Mouse (Mus musculus) lung, embryonic 14.5 days (tissue): Measurements from ENCODE around the gene Kbtbd3. TPM values are rescaled to one million over a fixed set of nuclear protein-coding genes. Genes with fewer than 3 reads are reported as not detected.

Source experiments
- ATAC-seq: fragments of 200-750 bp; cut with Nextera tagmentation; 2 replicates; pipeline ENCODE4 v1.8.0; 2017; ENCODE audit warnings: mild to moderate bottlenecking, moderate TSS enrichment, moderate library complexity; ENCODE audit not compliant: insufficient read depth
- DNase-seq: peaks from one replicate; pipeline ENCODE4 v3.0.0-alpha.2; 2015
- H3K27ac ChIP-seq: fragments of 300-500 bp; sonication (generic); 2 replicates; pipeline ENCODE4 v1.5.1; 2014; ENCODE audit warnings: low read depth, mild to moderate bottlenecking, moderate library complexity
- H3K27me3 ChIP-seq: fragments of 300-500 bp; sonication (generic); 2 replicates; pipeline ENCODE4 v1.6.1; 2014; ENCODE audit warnings: low read length, control low read depth; ENCODE audit not compliant: insufficient read depth
- H3K36me3 ChIP-seq: fragments of 300-500 bp; sonication (generic); 2 replicates; pipeline ENCODE4 v1.6.1; 2014; ENCODE audit warnings: control low read depth; ENCODE audit not compliant: insufficient read depth
- H3K4me1 ChIP-seq: fragments of 300-500 bp; sonication (generic); 2 replicates; pipeline ENCODE4 v1.6.1; 2014; ENCODE audit warnings: antibody characterized with exemption, control low read depth; ENCODE audit not compliant: insufficient read depth
- H3K4me2 ChIP-seq: fragments of 300-500 bp; sonication (generic); 2 replicates; pipeline ENCODE4 v1.6.1; 2014; ENCODE audit warnings: mild to moderate bottlenecking
- H3K4me3 ChIP-seq: fragments of 300-500 bp; sonication (generic); 2 replicates; pipeline ENCODE4 v1.5.1; 2014; ENCODE audit warnings: low read depth, low read length
- H3K9ac ChIP-seq: fragments of 300-500 bp; sonication (generic); 2 replicates; pipeline ENCODE4 v1.6.1; 2014
- H3K9me3 ChIP-seq: fragments of 300-500 bp; sonication (generic); 2 replicates; pipeline ENCODE4 v1.6.1; 2016; ENCODE audit warnings: low read depth, low read length, control low read depth
- CTCF ChIP-seq: IDR thresholded peaks from 2 replicates; pipeline ENCODE4 v1.5.1; 2016; ENCODE audit warnings: antibody characterized with exemption, low read depth
- WGBS: fragments of 180-500 bp; shearing (Covaris S2); extraction: QIAGEN DNeasy Blood & Tissue Kit; methylation state at CpG from one replicate; pipeline ENCODE4 v1.1.7; 2014; 5-methylcytosine and 5-hydroxymethylcytosine counted together
- microRNA-seq: library from miRNA; unstranded; fragments of <30 nt; microRNA quantifications from one replicate; pipeline ENCODE4, GENCODE M21; 2016; ENCODE audit warnings: borderline number of aligned reads
- polyA plus RNA-seq: library from polyadenylated mRNA; unstranded; fragments of >200 nt; fragmentation: Nextera tagmentation; extraction: Ambion mirVana; gene quantifications from 2 replicates; pipeline ENCODE4 v1.2.1, GENCODE M21; 2014

The Kbtbd3 gene
- polyA plus RNA-seq, 1 experiment from 2014 or later = 5.7 TPM

DNA sequence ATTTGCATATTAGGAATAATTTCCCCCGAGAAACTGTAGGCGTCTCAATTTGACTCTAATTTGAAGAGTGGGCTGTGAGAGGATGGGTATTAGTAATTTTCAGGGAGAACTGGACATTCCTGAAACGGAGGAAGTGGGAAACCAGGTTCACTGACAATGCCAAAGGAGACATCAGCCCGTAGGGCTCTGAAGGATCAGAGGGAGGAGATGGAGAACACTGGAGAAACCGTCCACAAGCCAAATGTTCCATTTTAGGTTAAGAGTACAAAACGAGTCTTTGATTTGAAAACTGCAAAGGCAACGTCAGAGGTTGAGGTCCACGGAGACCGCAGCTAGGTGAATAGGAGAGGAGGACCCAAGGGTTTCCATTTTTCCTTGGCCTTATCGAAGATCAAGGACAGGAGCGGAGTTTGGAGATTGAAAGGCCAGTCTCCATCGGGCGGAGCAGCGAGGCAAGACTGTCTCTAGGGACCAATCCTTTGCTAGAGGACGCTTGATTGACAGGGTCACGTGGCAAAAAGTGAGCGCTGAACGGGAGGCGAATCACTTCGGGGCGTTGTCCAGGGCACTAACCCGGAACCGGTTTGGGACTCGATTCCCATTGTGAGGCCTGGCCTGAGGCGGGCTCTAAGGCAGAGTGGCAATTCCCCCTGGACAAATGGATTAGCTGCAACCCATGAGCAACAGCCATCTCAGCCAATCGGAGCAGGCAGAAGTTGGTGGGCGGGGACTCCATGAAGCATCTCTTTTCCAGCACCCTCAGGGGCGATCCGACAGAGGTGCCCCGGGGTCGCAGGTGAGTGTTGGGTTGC lies 66.4 kb downstream of the Kbtbd3 start, which contains the start of gene Msantd4:
Msantd4 (plus strand) TSS at position 735 of the 812 bp plus-strand sequence.
- Histone ChIP-seq H3K9me3 (no peaks in the 10 kb centered on the region), H3K9ac (peak within 1 kb of the TSS; percentile 68), H3K36me3 (0 out of 2 replicates have a peak, but pooled peaks cover 4% of the 10 kb centered on the region), H3K4me1 (no peaks in the 10 kb centered on the region), H3K27me3 (no peaks in the 10 kb centered on the region), H3K27ac (peak within 1 kb of the TSS; percentile 63), H3K4me3 (peak within 1 kb of the TSS; percentile 73), H3K4me2 (peak within 1 kb of the TSS; percentile 72)
- peak; percentile 99 for DNase-seq
- WGBS = 3% methylated on average over 31 of the region's 31 CpGs
- no peak for TF ChIP-seq CTCF
- peak; percentile 100 for ATAC-seq

DNA sequence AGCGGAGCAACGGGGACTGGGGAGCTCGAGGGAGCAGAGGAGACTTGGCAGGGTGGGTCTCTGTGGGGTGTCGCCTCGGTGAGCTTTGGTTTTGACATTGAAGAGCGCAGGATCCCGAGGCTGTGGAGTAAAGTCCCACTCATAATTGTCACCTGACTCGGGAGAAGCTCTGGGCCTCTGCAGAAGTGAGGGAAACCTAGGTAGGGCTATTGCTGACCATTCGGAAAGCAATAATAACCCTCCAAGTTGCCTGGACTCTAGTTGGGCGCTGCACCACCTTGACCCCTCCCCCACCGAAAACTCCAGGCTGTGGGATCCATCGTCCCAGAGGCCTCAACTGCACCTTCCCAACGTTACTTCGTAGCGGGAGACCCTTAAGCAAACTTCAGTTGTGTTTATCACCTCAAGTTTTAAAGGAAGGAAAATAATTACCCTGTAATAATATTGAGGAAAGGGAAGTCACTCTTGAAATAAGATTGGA lies 67.0 kb downstream of the Kbtbd3 start:
- TF ChIP-seq CTCF = no peak
- WGBS = under 1% methylated on average over 15 of the region's 15 CpGs
- H3K4me2 ChIP-seq = peak overlapping the region; percentile 72
- H3K27ac ChIP-seq = peak overlapping the region; percentile 63
- no peaks in the 10 kb centered on the region for H3K27me3 ChIP-seq
- no peaks in the 10 kb centered on the region for H3K4me1 ChIP-seq
- 0 out of 2 replicates have a peak, but pooled peaks cover 6% of the 10 kb centered on the region for H3K36me3 ChIP-seq
- H3K9me3 ChIP-seq = no peaks in the 10 kb centered on the region
- ATAC-seq = no peak
- H3K9ac ChIP-seq = peak overlapping the region; percentile 68
- H3K4me3 ChIP-seq = peak overlapping the region; percentile 73
- peak; percentile 48 for DNase-seq

Small RNA genes within 50 kb of the gene (microRNA-seq; reads per million reads assigned to microRNA genes)
- gene Gm22195 (not detected), gene Gm23992 (not detected)

Other genes with a start within 250 kb of the Kbtbd3 start
- gene Aasdhppt, start 362 bp upstream of the Kbtbd3 start, polyA plus RNA-seq = 31.4 and 33.3 TPM in 2 replicates
- 36.4 and 45.3 TPM in 2 replicates for gene Msantd4, start 66.7 kb downstream of the Kbtbd3 start, polyA plus RNA-seq